Mouse (Mus musculus): ENCODE data around the gene Ece1.

DNA sequence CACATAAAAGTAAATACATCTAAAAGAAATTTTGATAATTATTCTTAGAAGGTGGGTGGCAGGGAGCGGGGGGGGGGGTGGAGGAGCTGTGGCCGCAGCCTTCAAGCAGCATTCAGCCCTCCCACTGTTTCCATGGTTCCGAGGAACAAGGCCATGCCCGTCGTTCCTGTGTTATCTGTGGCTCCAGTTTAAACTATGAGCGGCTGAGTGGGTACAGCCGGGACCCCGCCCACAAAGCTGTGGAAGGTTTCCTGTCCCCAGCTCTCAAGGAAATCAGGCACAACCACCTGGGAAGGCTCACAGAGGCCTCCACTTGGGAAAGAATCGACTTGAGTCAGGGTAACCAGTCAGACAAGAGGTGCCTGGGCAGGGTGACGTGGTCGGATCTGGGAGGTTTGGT, 98.7 kb downstream of the Ece1 start:
- TF ChIP-seq CTCF (IDR thresholded peaks at IDR 0.05; ENCODE audit: insufficient read depth, low read length): no peak
- TF ChIP-seq POLR2A (IDR thresholded peaks at IDR 0.05; ENCODE audit: borderline replicate concordance, extremely low read depth, low read depth, low read length): no peak

Data from lung, adult 2 months (tissue).